Mouse (Mus musculus): ENCODE data around the gene Pold4. TPM values are rescaled to one million over a fixed set of nuclear protein-coding genes. Genes with fewer than 3 reads are reported as not detected.

The Pold4 gene
- polyA plus RNA-seq, 1 experiment = 96.1 TPM

DNA sequence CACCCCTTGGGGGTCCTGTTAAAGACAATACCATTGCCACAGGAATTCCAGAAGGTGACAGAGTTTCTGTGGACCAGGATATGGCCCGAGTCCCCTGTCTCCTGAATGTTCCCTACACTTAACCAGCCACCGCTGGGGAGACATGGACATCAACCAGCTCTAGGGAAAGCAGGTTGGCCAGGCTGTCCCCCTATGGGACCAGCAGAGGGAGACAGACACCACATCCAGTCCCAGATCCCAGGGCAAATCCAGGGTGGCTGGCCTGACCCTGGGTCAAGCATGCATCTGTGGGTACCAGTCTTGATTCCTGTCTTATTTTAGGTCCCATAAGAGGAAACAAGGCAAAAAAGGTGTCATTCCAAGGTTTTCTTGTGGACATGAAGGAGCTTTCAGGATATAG lies 24.7 kb upstream of the Pold4 start:
- Histone ChIP-seq H3K36me3 (ENCODE audit: control insufficient read depth, insufficient read depth, low read length) (no peaks in the 10 kb centered on the region), H3K27me3 (replicated peaks; ENCODE audit: control insufficient read depth, insufficient read depth, low read length) (no peaks in the 10 kb centered on the region), H3K4me1 (ENCODE audit: control insufficient read depth, insufficient read depth, low read length) (peaks cover 2% of the 10 kb centered on the region; the same call in 1 of the 2 replicates), H3K4me3 (ENCODE audit: insufficient read depth, low read depth, low read length) (no peak overlapping the region), H3K27ac (ENCODE audit: insufficient read depth, low read depth, low read length) (no peak overlapping the region)
- peak; percentile 87 for DNase-seq
- TF ChIP-seq POLR2A (IDR thresholded peaks at IDR 0.05; ENCODE audit: low read depth, low read length) = no peak
- TF ChIP-seq CTCF (conservative IDR thresholded peaks at IDR 0.05; ENCODE audit: insufficient read depth, insufficient read length, low read depth, low read length) = peak; percentile 99; the same call in 1 of the 2 replicates
- 0% methylated on average over 2 of the region's 2 CpGs for WGBS

DNA sequence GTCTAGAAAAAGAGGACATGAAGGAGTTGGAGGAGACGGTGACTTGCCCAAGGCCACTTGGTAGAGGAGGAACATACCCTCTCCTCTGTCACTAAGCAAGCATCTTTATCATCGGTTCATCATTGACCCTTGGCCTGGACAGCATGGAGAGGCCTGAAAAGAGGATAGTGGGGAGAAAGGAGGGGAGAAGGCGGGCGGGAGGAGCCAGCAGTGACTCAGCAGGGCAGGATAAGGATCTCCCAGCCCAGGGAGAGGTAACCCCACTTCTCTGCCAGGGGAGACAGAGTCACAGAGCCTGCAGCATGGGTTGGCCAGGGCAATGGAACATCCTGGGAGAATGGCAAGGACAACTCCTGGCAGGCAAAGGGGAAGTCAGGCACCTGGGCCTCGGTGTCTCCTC lies 23.1 kb upstream of the Pold4 start:
- no peaks in the 10 kb centered on the region for H3K27me3 ChIP-seq (replicated peaks; ENCODE audit: control insufficient read depth, insufficient read depth, low read length)
- H3K4me1 ChIP-seq (ENCODE audit: control insufficient read depth, insufficient read depth, low read length) = peaks cover 5% of the 10 kb centered on the region
- no peak overlapping the region for H3K27ac ChIP-seq (ENCODE audit: insufficient read depth, low read depth, low read length)
- no peak for TF ChIP-seq CTCF (conservative IDR thresholded peaks at IDR 0.05; ENCODE audit: insufficient read depth, insufficient read length, low read depth, low read length)
- TF ChIP-seq POLR2A (IDR thresholded peaks at IDR 0.05; ENCODE audit: low read depth, low read length) = no peak
- WGBS = 87% methylated on average over 5 of the region's 5 CpGs
- DNase-seq = no peak
- no peaks in the 10 kb centered on the region for H3K36me3 ChIP-seq (ENCODE audit: control insufficient read depth, insufficient read depth, low read length)
- H3K4me3 ChIP-seq (ENCODE audit: insufficient read depth, low read depth, low read length) = no peak overlapping the region

DNA sequence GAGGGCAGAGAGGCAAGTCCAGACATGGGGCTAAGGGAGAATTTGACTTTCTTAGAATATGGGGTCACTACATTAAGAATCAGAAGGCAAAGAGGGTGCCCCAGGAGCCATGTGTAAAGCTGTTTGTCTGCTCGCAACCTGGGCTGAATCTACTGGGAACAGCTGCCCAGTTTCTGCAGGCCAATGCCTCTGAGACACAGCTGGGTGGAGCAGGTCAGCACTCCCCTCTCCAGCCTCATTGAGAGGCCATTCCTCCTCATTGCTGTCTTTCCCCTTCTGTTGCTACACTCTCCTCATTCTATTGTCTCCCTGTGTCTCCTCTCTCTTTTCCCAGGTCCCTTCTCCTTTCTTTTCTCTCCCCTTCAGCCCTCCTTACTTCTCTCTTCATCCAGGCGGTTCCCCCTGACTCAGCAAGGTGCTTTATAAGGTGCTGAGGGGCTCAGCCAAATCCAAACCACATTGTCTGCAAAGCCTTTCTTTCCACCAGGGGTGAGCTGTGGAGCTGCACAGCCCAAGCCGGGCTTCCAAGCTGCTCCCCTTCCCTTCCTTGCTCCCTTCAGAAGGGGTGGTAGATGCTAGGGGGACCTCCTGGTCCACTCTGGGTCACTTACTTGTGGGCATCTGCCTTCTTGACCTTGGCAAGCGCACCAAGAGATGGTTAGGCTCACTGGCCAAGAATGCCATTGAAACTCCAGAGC lies 19.7 kb upstream of the Pold4 start:
- TF ChIP-seq POLR2A (IDR thresholded peaks at IDR 0.05; ENCODE audit: low read depth, low read length) = no peak
- TF ChIP-seq CTCF (conservative IDR thresholded peaks at IDR 0.05; ENCODE audit: insufficient read depth, insufficient read length, low read depth, low read length) = no peak
- 87% methylated on average over 4 of the region's 4 CpGs for WGBS
- no peak overlapping the region for H3K27ac ChIP-seq (ENCODE audit: insufficient read depth, low read depth, low read length)

DNA sequence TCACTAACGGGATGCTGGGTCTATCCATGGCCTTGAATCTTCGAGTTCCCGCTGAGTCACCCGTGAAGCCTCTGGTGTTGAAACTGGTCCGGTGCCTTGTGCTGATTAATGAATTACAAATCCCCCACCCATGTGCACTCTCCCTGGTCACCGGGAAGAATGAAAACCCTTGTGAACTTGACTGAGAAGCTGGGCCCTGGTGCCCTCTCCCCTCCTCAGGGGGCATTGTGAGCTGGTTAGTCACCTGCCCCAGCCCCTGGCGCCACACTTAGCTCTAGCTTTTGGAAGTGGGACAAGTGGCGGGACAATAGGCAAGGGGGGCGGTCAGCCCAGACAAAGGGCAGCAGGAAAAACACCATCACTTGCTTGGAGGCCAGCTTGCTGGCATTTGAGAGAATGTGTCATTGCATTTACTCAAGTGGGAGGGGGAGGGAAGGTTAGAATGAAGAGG lies 18.1 kb upstream of the Pold4 start:
- no peaks in the 10 kb centered on the region for H3K36me3 ChIP-seq (ENCODE audit: control insufficient read depth, insufficient read depth, low read length)
- no peaks in the 10 kb centered on the region for H3K27me3 ChIP-seq (replicated peaks; ENCODE audit: control insufficient read depth, insufficient read depth, low read length)
- TF ChIP-seq CTCF (conservative IDR thresholded peaks at IDR 0.05; ENCODE audit: insufficient read depth, insufficient read length, low read depth, low read length) (no peak), POLR2A (IDR thresholded peaks at IDR 0.05; ENCODE audit: low read depth, low read length) (no peak)
- WGBS = 12% methylated on average over 9 of the region's 9 CpGs
- DNase-seq = peak; percentile 83
- peak overlapping the region; percentile 60 for H3K4me3 ChIP-seq (ENCODE audit: insufficient read depth, low read depth, low read length)
- peak overlapping the region; percentile 41; the same call in 1 of the 2 replicates for H3K27ac ChIP-seq (ENCODE audit: insufficient read depth, low read depth, low read length)
- peaks cover 9% of the 10 kb centered on the region for H3K4me1 ChIP-seq (ENCODE audit: control insufficient read depth, insufficient read depth, low read length)

More for the DNA sequence above, 19.7 kb upstream of the Pold4 start:
- no peak for DNase-seq
- no peaks in the 10 kb centered on the region for H3K36me3 ChIP-seq (ENCODE audit: control insufficient read depth, insufficient read depth, low read length)
- no peaks in the 10 kb centered on the region for H3K27me3 ChIP-seq (replicated peaks; ENCODE audit: control insufficient read depth, insufficient read depth, low read length)
- peaks cover 9% of the 10 kb centered on the region for H3K4me1 ChIP-seq (ENCODE audit: control insufficient read depth, insufficient read depth, low read length)
- H3K4me3 ChIP-seq (ENCODE audit: insufficient read depth, low read depth, low read length) = no peak overlapping the region

DNA sequence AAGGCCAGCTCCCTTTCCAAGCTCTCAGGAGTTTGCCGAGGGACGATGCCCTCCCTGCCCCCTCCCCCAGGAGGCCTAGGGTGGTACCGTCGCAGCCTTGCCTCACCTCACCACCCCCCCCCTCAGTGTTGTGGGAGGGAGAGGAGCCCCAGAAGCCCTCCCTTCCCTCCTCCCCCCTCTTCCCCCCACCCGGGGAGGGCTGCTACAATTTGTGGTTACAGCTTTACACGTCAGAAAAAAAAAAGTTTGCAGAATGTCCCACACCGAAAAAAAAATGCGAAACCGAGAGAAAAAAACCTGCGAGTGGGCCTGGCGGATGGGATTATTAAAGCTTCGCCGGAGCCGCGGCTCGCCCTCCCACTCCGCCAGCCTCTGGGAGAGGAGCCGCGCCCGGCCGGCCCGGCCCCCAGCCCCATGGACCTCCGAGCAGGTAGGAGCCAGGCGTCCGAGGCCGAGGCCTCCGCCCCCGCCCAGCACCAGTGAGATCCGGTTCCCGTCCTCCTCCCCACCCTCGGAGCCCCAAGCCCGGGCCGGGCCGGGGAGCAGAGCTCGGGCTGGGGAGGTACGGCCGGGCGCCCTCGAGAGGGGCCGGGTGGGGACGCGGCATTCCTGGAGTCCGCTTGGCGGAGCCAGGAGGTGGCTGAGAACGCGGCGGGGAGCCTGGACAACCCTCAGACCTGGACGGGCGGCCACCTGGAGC lies 17.5 kb upstream of the Pold4 start, which contains the start of the genes Clcf1 and AC109138.7:
Gene Clcf1 (plus strand): TSS at position 168 of the 700 bp plus-strand sequence.
Gene AC109138.7 (plus strand): TSS at position 287 of the 700 bp plus-strand sequence.
- 2% methylated on average over 49 of the region's 49 CpGs for WGBS
- peak; percentile 51 for DNase-seq
- H3K27ac ChIP-seq (ENCODE audit: insufficient read depth, low read depth, low read length) = peak within 1 kb of the TSS; percentile 41
- no peaks in the 10 kb centered on the region for H3K36me3 ChIP-seq (ENCODE audit: control insufficient read depth, insufficient read depth, low read length)
- TF ChIP-seq POLR2A (IDR thresholded peaks at IDR 0.05; ENCODE audit: low read depth, low read length) (no peak), CTCF (conservative IDR thresholded peaks at IDR 0.05; ENCODE audit: insufficient read depth, insufficient read length, low read depth, low read length) (no peak)
- no peaks in the 10 kb centered on the region for H3K27me3 ChIP-seq (replicated peaks; ENCODE audit: control insufficient read depth, insufficient read depth, low read length)
- H3K4me1 ChIP-seq (ENCODE audit: control insufficient read depth, insufficient read depth, low read length) = peaks cover 9% of the 10 kb centered on the region
- H3K4me3 ChIP-seq (ENCODE audit: insufficient read depth, low read depth, low read length) = peak within 1 kb of the TSS; percentile 60

DNA sequence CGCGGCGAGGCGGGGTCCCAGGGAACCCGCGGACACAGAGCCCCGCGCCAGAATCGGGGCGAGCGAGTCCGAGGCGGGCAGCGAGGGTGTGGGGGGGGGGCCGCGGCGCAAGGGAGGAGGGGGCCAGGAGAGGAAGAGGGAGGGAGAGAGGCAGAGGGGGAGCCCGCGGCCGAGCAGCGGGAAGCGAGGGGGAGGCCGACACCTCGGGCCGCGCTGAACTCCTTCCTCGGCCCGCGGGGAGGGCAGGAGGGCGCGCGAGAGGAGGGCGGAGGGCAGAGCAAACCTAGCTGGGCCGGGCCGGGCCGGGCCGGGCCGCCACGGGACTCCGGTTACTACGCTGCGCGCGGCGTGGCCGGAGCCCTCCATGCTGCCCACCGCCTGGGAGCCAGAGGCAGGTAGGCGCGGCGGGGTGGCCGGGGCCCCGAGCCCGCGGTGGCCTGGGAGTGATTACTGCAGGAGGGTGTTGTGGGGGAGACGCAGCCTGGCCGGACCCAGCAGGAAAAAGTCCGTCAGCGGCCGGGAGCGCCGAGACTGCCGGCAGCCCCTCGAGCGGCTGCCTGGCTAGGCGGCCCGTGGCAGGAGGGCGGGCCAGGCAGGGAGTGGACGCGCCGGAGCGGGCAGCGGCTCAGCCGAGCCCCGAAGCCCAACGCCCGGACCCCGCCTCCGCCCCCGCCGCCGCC lies 16.8 kb upstream of the Pold4 start:
- H3K27me3 ChIP-seq (replicated peaks; ENCODE audit: control insufficient read depth, insufficient read depth, low read length) = no peaks in the 10 kb centered on the region
- peaks cover 9% of the 10 kb centered on the region for H3K4me1 ChIP-seq (ENCODE audit: control insufficient read depth, insufficient read depth, low read length)
- H3K4me3 ChIP-seq (ENCODE audit: insufficient read depth, low read depth, low read length) = peak overlapping the region; percentile 60
- peak overlapping the region; percentile 28 for H3K27ac ChIP-seq (ENCODE audit: insufficient read depth, low read depth, low read length)
- TF ChIP-seq CTCF (conservative IDR thresholded peaks at IDR 0.05; ENCODE audit: insufficient read depth, insufficient read length, low read depth, low read length) = no peak
- TF ChIP-seq POLR2A (IDR thresholded peaks at IDR 0.05; ENCODE audit: low read depth, low read length) = no peak
- under 1% methylated on average over 73 of the region's 81 CpGs for WGBS
- no peaks in the 10 kb centered on the region for H3K36me3 ChIP-seq (ENCODE audit: control insufficient read depth, insufficient read depth, low read length)
- peak; percentile 50 for DNase-seq
